Mouse (Mus musculus) stomach, embryonic 14.5 days (tissue): ENCODE results near the gene Ndufa11. TPM values are rescaled to one million over a fixed set of nuclear protein-coding genes. Genes with fewer than 3 reads are reported as not detected.

Experiments
- ATAC-seq: fragments of 200-750 bp; cut with Nextera tagmentation; 2 replicates; pipeline ENCODE4 v1.8.0; 2017; ENCODE audit warnings: low read depth, moderate TSS enrichment; ENCODE audit not compliant: insufficient number of reproducible peaks, insufficient read depth, low FRiP score
- H3K27ac ChIP-seq: fragments of 300-500 bp; sonication (generic); 2 replicates; pipeline ENCODE4 v1.5.1; 2014; ENCODE audit warnings: mild to moderate bottlenecking, low read length, moderate library complexity, mixed read lengths
- H3K27me3 ChIP-seq: fragments of 300-500 bp; sonication (generic); 2 replicates; pipeline ENCODE4 v1.6.1; 2014; ENCODE audit warnings: low read length, control low read depth, mixed read lengths; ENCODE audit not compliant: control insufficient read depth, insufficient read depth
- H3K36me3 ChIP-seq: fragments of 300-500 bp; sonication (generic); 2 replicates; pipeline ENCODE4 v1.6.1; 2014; ENCODE audit warnings: mild to moderate bottlenecking, control low read depth, low read length, moderate library complexity, mixed read lengths; ENCODE audit not compliant: control insufficient read depth, insufficient read depth
- H3K4me1 ChIP-seq: fragments of 300-500 bp; sonication (generic); 2 replicates; pipeline ENCODE4 v1.6.1; 2014; ENCODE audit warnings: low read length, control low read depth, mixed read lengths; ENCODE audit not compliant: control insufficient read depth, insufficient read depth
- H3K4me2 ChIP-seq: fragments of 300-500 bp; sonication (generic); replicated peaks from 2 replicates; pipeline ENCODE4 v1.6.1; 2014; ENCODE audit warnings: low read depth, low read length, control low read depth
- H3K4me3 ChIP-seq: fragments of 300-500 bp; sonication (generic); 2 replicates; pipeline ENCODE4 v1.5.1; 2014; ENCODE audit warnings: low read depth, low read length, control low read depth
- H3K9ac ChIP-seq: fragments of 300-500 bp; sonication (generic); replicated peaks from 2 replicates; pipeline ENCODE4 v1.6.1; 2014; ENCODE audit warnings: low read depth, mild to moderate bottlenecking, control low read depth, low read length, moderate library complexity, mixed read lengths
- H3K9me3 ChIP-seq: fragments of 300-500 bp; sonication (generic); 2 replicates; pipeline ENCODE4 v1.6.1; 2016; ENCODE audit warnings: low read depth, low read length, control low read depth; ENCODE audit not compliant: control insufficient read depth
- WGBS: fragments of 180-500 bp; shearing (Covaris S2); extraction: QIAGEN DNeasy Blood & Tissue Kit; methylation state at CpG from one replicate; pipeline ENCODE4 v1.1.7; 2014; 5-methylcytosine and 5-hydroxymethylcytosine counted together
- polyA plus RNA-seq: library from polyadenylated mRNA; unstranded; fragments of >200 nt; fragmentation: Nextera tagmentation; extraction: Ambion mirVana; gene quantifications from 2 replicates; pipeline ENCODE4 v1.2.1, GENCODE M21; 2014

Ndufa11 gene
- polyA plus RNA-seq, 1 experiment from 2014 or later, result 502 TPM

DNA sequence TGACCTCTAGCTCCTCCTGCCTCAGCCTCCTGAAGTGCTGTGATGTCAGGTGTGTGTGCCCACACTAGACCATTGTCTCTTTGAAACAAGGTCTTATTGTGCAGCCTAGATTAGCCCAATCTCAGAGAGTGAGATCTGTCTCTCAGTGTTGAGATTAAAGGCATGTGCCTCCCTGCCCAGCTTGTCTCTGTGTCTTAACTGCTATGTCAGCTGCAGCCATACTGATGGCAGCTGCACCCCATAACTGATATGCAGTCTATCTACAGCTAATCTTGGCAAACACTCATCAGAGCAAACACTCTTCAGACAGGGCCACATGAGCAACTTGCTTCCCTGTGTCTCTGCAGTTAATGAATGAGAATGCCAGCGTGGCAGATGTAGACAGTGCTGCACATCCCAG, 11.1 kb upstream of the Ndufa11 start:
- Histone ChIP-seq H3K27me3 (no peaks in the 10 kb centered on the region), H3K27ac (no peak overlapping the region), H3K4me3 (no peak overlapping the region), H3K4me2 (no peak overlapping the region), H3K36me3 (peaks cover 97% of the 10 kb centered on the region), H3K9me3 (no peaks in the 10 kb centered on the region), H3K4me1 (no peaks in the 10 kb centered on the region), H3K9ac (no peak overlapping the region)
- ATAC-seq, result no peak
- WGBS, result 100% methylated on average over 1 of the region's 1 CpGs

DNA sequence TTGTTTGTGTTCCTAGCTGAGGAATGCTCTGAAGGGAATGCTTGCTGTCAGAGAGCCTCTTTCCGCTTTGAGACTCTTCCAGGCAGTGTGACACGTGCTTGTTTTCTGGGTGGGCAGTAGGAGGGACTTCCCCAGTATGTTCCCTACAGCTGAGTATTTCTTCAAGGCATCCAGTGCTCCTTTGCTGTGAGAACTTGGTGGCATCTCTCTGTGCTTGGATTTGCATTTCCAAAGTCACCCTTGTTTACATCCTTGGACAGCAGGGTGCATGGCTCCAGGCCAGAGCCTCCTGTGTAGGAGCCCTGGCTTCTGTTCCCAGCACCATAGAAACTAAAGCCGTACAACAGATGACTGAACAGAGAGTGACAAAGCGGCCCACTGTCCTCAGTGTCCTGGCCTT, 8.9 kb upstream of the Ndufa11 start:
- Histone ChIP-seq H3K4me2 (no peak overlapping the region), H3K36me3 (peaks cover 86% of the 10 kb centered on the region), H3K27ac (no peak overlapping the region), H3K4me1 (no peaks in the 10 kb centered on the region), H3K9me3 (no peaks in the 10 kb centered on the region), H3K9ac (no peak overlapping the region), H3K4me3 (no peak overlapping the region), H3K27me3 (no peaks in the 10 kb centered on the region)
- ATAC-seq, result no peak
- 76% methylated on average over 4 of the region's 4 CpGs for WGBS

DNA sequence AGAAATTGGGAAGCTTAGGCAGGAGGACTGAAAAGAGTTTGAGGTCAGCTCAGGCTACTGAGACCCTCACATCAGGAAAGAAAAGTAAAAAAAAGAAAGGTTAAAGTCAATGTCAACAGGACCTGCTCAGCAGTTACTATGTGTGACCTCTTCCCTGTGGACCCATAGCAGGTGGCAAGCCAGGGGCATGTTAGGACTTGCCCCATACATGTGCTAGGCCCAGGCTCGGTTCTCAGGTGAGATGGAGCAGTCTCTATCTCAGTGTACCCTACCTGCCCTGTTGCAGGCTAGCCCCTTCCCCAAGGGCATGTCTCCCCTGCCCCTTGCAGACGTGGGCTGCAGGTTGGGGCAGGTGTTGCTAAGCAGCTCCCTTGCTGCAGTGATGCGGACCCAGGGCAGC, 7.9 kb upstream of the Ndufa11 start:
- Histone ChIP-seq H3K4me2 (no peak overlapping the region), H3K9me3 (no peaks in the 10 kb centered on the region), H3K4me1 (no peaks in the 10 kb centered on the region), H3K4me3 (no peak overlapping the region), H3K36me3 (peaks cover 76% of the 10 kb centered on the region), H3K9ac (no peak overlapping the region), H3K27ac (no peak overlapping the region), H3K27me3 (no peaks in the 10 kb centered on the region)
- no peak for ATAC-seq
- WGBS, result 85% methylated on average over 3 of the region's 3 CpGs

DNA sequence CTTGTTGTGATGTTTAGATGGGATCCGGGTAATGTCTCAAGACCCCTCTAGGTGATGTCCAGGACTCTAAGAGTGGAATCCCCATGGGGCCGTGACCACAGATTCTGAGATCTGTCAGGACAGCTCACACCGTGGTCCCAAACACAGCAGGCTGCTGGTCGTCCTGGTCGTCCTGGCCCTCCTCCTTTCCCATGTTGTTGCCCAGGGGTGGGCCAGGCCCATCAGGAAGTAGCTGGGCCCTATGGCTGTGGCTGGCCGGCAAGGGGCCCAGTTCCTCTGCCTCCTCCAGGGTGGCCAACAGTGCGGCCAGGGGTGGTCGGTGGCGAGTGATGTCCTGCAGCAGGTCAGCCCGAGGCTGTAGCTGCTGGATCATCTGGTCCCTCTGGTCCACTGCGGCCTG, 2.2 kb upstream of the Ndufa11 start:
- Histone ChIP-seq H3K27me3 (no peaks in the 10 kb centered on the region), H3K27ac (no peak overlapping the region), H3K4me3 (peak overlapping the region; percentile 81; the same call in 1 of the 2 replicates), H3K4me1 (peaks cover 15% of the 10 kb centered on the region; the same call in 1 of the 2 replicates), H3K4me2 (peak overlapping the region; percentile 65; the same call in 1 of the 2 replicates), H3K9ac (no peak overlapping the region), H3K9me3 (no peaks in the 10 kb centered on the region), H3K36me3 (peaks cover 20% of the 10 kb centered on the region)
- WGBS, result 61% methylated on average over 11 of the region's 11 CpGs
- ATAC-seq, result no peak

DNA sequence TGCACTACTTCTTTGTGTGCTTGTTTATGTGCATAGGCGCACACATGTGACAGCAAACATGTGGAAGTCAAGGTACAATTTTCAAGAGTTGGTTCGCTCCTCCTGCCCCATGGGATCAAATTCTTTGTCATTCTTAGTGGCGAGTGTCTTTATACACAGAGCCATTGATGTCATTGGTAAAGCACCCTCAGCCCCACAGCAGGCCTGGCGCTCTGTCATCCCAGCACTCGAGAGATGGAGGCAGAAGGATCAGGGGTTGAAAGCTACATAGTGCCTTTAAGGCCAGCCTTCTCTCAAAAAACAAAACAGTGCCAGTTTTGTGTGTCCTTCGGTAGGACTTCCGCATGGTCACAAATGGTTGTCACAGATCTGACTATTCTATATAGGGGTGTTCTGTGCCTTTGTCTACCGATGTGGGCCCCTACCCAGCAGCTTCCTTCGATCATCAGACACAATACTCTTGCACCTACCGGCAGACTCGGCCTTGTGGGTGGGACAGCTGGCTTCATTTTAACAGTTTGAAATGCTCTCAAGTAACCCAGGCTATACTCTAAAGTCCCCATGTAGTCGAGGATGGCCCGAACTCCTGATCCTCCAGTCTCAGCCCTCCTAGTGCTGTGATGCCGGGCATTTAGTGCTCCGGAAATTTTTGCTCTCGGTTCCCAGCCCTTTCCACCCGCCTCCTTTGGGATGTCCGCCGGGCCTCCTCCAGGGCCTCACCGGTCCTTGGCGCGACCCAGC, 1.5 kb upstream of the Ndufa11 start:
- H3K27ac ChIP-seq, result peak overlapping the region; percentile 73; the same call in 1 of the 2 replicates
- no peak for ATAC-seq

DNA sequence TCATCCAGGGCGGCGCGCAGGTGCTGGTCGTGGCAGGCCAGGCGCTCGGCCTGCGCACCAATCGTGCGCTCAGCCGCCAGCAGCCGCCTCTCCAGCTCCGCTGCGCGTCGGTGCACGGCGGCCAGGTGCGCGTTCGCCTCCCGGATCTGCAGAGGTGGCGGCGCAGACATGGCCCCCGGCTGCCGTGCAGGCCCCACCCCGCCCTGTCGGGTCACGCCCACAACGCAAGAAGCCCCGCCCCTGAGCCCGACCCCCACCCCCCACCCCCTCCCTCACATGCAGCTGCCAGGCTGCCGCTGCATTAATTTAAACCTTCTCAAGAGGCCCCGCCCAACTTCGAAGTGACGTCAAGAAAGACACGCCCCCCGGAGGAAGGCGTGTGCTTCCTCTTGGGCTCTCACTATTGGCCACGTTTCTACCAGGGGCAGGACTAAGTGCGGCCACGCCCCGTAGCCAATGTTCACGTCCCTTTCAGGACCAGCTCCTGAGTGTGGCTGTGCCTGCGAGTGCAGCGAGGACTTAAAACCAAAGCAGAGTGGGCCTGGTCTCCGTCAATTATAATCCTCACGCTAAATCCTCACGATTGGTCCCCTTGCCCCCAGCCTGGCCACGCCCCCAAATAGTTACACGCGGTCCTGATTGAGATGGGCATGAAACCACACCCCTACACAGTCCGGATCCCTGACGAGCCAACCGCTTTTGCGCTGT, 758 bp upstream of the Ndufa11 start:
- Histone ChIP-seq H3K9ac (peak overlapping the region; percentile 73), H3K4me1 (peaks cover 15% of the 10 kb centered on the region; the same call in 1 of the 2 replicates), H3K27me3 (no peaks in the 10 kb centered on the region), H3K4me3 (peak overlapping the region; percentile 81), H3K4me2 (peak overlapping the region; percentile 81), H3K27ac (peak overlapping the region; percentile 73; the same call in 1 of the 2 replicates), H3K36me3 (peaks cover 5% of the 10 kb centered on the region), H3K9me3 (no peaks in the 10 kb centered on the region)
- ATAC-seq, result peak; percentile 92
- WGBS, result under 1% methylated on average over 55 of the region's 55 CpGs

More for the DNA sequence above, 1.5 kb upstream of the Ndufa11 start:
- 23% methylated on average over 22 of the region's 22 CpGs for WGBS
- Histone ChIP-seq H3K4me3 (peak overlapping the region; percentile 81), H3K9ac (peak overlapping the region; percentile 73), H3K4me2 (peak overlapping the region; percentile 65), H3K27me3 (no peaks in the 10 kb centered on the region), H3K36me3 (peaks cover 12% of the 10 kb centered on the region), H3K4me1 (peaks cover 15% of the 10 kb centered on the region; the same call in 1 of the 2 replicates), H3K9me3 (no peaks in the 10 kb centered on the region)

DNA sequence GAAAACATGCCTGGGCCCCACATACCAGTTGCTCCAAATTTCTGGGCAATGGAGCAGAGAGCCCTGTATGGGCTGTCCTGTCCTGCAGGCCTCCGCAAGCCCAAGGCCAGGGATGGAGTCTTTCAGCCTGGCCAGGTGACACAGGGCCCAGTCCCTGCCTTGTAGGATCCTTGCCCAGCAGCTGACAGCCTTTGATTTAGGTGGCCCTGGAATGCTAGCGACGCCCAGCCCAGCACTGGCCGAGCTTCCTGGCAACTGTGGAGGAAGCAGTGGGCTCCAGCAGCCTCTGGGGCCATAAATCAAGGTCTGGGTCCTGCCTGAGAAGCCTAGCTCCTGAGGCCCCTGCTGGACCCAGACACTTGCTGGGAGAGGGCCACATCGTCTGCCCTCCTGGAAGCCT, 4.9 kb downstream of the Ndufa11 start:
- no peak overlapping the region for H3K4me2 ChIP-seq
- no peak overlapping the region for H3K27ac ChIP-seq
- H3K36me3 ChIP-seq, result peaks cover 11% of the 10 kb centered on the region; the same call in 1 of the 2 replicates
- H3K27me3 ChIP-seq, result no peaks in the 10 kb centered on the region
- H3K9me3 ChIP-seq, result peaks cover 3% of the 10 kb centered on the region; the same call in 1 of the 2 replicates
- 48% methylated on average over 5 of the region's 5 CpGs for WGBS
- H3K9ac ChIP-seq, result no peak overlapping the region
- peaks cover 17% of the 10 kb centered on the region; the same call in 1 of the 2 replicates for H3K4me1 ChIP-seq
- no peak for ATAC-seq
- H3K4me3 ChIP-seq, result no peak overlapping the region

DNA sequence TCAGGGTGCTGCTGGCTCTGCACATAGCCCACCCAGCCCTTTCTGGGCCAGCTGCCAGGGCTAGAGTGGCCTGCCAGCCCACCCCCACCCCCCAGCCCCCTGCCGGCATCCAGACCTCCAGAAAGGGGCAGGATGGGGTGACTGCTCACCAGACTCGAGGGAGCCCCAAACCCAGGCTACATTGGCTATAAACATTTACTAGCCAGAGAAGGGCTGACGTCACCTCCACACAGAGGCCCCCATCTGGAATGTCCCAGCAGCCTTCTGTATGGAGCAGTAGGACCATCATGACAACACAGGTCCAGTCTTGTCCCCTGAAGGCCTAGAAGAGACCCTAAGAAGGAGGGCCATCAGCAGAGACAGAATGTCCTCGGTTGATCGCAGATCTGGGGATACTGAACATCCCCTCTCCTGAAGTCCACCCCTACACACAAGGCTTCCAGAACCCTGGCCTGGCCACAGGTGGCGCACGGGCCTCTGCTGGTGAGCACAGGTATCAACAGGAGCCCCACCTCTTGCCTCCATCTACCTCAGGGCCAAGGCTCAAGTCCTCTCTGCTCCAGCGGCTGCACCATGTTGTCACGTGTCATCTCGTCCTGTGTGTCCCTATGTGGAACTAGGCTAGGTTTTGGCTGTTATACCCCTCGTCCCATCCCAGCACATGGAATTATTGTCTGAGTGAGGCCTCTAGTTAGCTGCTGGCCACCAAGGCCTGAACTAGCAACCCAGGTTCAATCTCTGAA, 6.0 kb downstream of the Ndufa11 start:
- 76% methylated on average over 11 of the region's 11 CpGs for WGBS
- Histone ChIP-seq H3K36me3 (peaks cover 11% of the 10 kb centered on the region; the same call in 1 of the 2 replicates), H3K9ac (no peak overlapping the region), H3K27me3 (no peaks in the 10 kb centered on the region), H3K4me2 (no peak overlapping the region), H3K27ac (no peak overlapping the region), H3K4me3 (no peak overlapping the region), H3K4me1 (peaks cover 24% of the 10 kb centered on the region; the same call in 1 of the 2 replicates), H3K9me3 (peaks cover 3% of the 10 kb centered on the region; the same call in 1 of the 2 replicates)
- ATAC-seq, result no peak
